Mouse (Mus musculus) heart, postnatal 4 days (tissue): Measurements from ENCODE around the gene Zfp275. TPM values are rescaled to one million over a fixed set of nuclear protein-coding genes. Genes with fewer than 3 reads are reported as not detected.

Source experiments
- total RNA-seq, 2 experiments: library from RNA; stranded (reverse); gene quantifications; 2 replicates each; pipeline ENCODE4 v1.2.3; 2021

The Zfp275 gene
- total RNA-seq, 2 experiments from 2014 or later, result 12.2 to 12.3 TPM

Other genes with a start within 250 kb of the Zfp275 start
- gene Xlr3a, start 245.5 kb upstream of the Zfp275 start, total RNA-seq, result under 1 TPM; 0.60 to 0.72 TPM
- not detected for gene Gm14685, start 225.6 kb upstream of the Zfp275 start, total RNA-seq
- gene Xlr5b, start 193.8 kb upstream of the Zfp275 start, total RNA-seq, result not detected
- gene DXBay18, start 193.2 kb upstream of the Zfp275 start, total RNA-seq, result not detected
- gene Spin2d, start 165.6 kb upstream of the Zfp275 start, total RNA-seq, result not detected
- gene Xlr3b, start 150.4 kb upstream of the Zfp275 start, total RNA-seq, result 1 to 10 TPM in 1 of 2 experiments, under 1 TPM in 1; 0.92 to 6.2 TPM
- 1 to 10 TPM in 1 of 2 experiments, under 1 TPM in 1; 0.20 to 1.3 TPM for gene Xlr4b, start 128.3 kb upstream of the Zfp275 start, total RNA-seq
- gene F8a, start 114.3 kb upstream of the Zfp275 start, total RNA-seq, result 1 to 10 TPM; 7.1 to 7.2 TPM
- not detected for gene Xlr4c, start 99.5 kb upstream of the Zfp275 start, total RNA-seq
- gene Xlr3c, start 77.2 kb upstream of the Zfp275 start, total RNA-seq, result not detected
- gene Xlr5a, start 49.6 kb upstream of the Zfp275 start, total RNA-seq, result not detected
- not detected for gene Xlr5c, start 49.6 kb upstream of the Zfp275 start, total RNA-seq
- gene Gm45015, start 5.8 kb upstream of the Zfp275 start, total RNA-seq, result not detected
- not detected for gene Gm18336, start 56.1 kb downstream of the Zfp275 start, total RNA-seq
- gene Zfp92, start 68.5 kb downstream of the Zfp275 start, total RNA-seq, result not detected
- gene Trex2, start 92.7 kb downstream of the Zfp275 start, total RNA-seq, result not detected
- 10 to 100 TPM; 27.4 to 27.7 TPM for gene Haus7, start 116.4 kb downstream of the Zfp275 start, total RNA-seq
- 100 to 1,000 TPM; 286 to 313 TPM for gene Bgn, start 141.0 kb downstream of the Zfp275 start, total RNA-seq
- under 1 TPM; 0.12 to 0.32 TPM for gene Atp2b3, start 160.5 kb downstream of the Zfp275 start, total RNA-seq